Mouse (Mus musculus): Measurements from ENCODE around the gene Macrod2.

Gene Macrod2

DNA sequence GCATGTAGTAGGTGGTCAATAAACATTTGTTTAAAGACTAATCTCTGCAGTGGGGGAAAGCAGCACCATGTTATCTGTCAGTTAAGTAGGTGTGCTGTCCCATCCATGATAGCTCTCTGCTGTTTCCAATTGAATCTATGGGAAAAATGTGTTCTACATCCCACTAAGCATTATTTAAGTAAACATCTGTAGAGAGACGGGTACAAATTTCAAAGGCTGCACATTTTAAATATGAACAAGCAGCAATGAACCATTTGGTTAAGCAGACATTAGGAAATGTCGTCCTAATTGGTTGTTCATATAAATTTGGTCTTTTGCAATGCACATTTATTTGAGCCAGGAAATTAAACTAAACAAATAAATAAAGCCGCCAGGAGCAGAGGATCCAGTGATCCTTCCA, 1277.7 kb downstream of the Macrod2 start:
- DNase-seq (ENCODE audit: low spot score in 2 of 2): no peak

DNA sequence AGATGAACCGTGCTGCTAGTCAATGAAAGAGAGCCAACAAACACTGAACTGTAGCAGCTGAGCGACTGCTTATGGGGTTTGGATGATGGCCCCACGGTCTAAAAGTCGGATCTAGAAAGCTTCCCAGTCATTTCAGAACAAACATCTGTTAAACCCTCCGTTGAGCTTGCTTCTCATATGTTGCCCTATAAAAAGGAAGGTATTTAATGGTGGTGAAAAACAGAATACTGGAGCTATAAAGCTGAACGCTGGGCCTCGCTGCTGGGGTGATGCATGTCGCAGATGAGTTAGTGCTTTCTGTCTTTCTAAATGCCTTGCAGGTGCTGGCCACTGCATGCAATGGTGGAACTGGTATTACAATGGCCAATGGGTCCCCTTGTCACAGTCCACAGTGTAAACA, 1278.3 kb downstream of the Macrod2 start:
- no peak for DNase-seq (ENCODE audit: low spot score in 2 of 2)

DNA sequence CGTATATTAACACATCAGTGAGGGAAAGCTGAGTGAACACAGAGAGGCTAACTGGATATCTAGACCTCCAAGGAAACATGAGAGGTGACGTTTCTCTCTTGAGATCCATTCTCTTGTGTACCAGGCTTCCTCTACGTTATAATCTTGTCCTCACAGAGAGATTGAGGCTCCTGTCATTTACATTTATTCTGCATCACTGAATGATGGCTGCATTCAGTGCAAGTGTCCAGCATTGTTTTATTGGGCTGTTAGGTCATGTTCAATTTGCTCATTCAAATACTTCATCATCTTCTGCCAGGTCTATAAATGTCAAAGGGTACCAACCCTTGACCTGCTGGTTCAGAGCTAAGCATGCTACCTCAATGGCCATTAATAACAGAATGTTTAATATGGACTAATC, 1302.4 kb downstream of the Macrod2 start:
- DNase-seq (ENCODE audit: low spot score in 2 of 2): no peak

DNA sequence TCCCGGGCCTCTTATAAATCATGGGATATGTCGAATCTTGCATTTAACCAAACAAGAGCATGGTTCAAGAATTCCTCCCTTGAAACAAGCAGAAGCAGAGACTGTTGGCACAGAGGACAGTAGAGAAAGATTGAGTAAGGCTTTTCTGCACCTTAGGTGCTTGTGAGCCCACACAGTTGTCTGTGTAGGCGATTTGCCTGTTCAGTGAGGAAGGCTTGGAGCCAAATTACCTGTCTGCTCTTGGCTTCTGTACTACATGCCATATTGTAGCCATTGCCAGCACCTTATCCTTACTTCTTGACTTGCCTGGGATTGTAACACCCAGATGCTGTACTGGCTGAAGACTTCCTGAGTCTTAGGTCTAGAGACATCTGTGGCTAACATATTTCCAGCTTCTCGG, 1303.2 kb downstream of the Macrod2 start:
- DNase-seq (ENCODE audit: low spot score in 2 of 2): no peak

DNA sequence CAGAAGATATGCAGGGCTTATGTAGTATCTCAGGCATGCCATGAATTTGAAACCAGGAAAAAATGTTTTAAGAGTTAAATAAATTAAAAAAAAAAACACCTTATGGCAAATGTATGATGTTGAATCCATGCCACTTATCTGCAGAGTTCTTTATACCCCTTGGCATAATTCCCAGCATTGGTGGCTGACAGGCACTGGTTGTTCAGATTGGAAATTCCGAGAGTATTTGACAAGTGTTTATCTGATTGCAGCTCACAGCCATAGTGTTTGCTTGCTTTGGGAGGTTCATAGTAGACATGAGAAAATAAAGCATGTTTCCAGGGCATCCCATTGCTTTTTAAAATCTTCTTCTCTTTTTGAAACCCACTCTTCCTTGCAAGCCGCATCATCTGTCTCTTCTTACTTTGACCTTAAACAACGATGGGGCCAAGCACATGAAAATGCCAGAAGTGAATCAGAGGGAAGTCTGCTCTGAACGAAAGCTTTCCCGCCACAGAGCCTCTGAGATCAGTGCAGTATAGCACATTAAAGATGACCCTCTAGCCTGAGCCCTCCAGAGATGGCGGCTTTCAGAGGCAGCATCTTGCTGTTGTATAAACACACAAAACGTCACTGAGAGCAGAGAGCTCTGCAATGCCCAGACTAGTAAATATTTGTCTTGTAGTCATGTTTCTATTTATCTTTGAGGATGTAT, 1305.8 kb downstream of the Macrod2 start:
- DNase-seq (ENCODE audit: low spot score in 2 of 2): no peak

DNA sequence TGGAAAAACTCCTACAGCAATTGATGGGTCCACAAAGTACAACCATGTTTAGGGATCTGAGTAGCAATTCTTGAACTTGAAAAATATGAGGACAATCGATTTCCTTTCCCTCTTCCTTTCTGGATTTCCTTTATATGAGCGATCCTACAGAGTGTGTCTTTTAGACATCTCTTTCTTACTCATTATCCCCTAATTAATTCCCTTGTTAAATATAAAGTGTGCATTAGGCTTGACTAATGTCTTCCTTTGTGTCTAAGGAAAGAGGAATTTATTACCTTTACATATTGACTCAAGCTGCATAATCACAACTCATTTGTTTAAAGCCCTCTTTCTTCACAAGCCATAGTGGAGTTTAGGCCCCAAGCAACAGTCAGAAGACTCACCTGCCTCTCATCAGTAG, 1316.7 kb downstream of the Macrod2 start:
- DNase-seq (ENCODE audit: low spot score in 2 of 2): no peak

DNA sequence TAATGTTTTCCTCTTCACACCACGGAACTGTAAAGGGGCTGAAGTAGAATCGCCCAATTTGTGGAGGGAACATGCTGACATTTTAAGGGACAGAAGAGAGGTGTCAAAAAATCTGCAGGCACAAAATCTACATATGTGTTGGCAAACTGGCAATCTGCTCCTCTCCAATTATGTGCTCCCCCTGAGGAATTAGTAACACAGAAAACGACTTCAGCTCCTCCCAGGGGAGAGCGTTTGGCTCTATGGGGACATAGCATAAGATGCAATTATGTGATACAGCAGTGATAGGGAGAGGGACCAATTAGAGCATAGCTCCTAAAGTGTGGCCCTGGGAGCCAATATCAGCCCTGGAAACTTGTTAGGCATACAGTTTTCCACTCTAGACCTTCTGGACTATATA, 1317.2 kb downstream of the Macrod2 start:
- no peak for DNase-seq (ENCODE audit: low spot score in 2 of 2)

DNA sequence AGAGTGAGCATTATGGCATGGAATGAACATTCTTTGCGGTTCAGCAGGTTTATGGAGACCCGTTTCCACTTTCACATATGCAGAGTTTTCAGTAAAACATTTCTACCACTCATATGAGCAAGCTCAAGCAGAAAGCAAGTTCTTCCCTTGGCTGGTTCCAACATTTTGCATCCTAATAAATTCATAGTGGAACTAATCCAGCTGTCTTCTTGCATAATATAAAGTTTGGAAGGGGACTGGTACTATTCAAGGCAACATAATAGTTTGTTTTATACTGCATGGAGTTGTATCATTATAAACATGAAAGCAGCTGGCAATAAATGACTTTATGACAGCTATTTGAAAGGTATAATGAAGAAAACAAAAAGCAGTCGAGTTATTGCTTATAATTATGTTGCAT, 1320.0 kb downstream of the Macrod2 start:
- DNase-seq (ENCODE audit: low spot score in 2 of 2): no peak

DNA sequence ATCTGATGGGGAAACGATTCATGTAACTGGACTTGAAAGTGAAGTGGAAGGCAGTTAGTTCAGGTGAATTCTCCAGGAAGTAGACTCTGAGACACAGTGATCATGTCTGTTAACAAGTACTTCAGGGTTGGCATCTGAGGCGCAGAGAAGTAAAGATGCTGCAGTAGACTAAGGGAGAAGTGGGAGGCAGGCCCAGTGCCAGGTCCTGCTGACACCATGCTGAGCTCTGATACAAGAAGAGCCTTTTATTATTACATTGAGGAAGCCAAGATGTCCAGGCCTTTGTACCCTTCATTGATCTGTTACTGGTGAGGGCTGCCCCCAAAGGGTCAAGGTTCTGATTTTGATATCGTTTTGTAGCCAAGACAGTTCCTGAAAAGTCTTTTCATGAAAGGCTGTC, 1327.4 kb downstream of the Macrod2 start:
- no peak for DNase-seq (ENCODE audit: low spot score in 2 of 2)

DNA sequence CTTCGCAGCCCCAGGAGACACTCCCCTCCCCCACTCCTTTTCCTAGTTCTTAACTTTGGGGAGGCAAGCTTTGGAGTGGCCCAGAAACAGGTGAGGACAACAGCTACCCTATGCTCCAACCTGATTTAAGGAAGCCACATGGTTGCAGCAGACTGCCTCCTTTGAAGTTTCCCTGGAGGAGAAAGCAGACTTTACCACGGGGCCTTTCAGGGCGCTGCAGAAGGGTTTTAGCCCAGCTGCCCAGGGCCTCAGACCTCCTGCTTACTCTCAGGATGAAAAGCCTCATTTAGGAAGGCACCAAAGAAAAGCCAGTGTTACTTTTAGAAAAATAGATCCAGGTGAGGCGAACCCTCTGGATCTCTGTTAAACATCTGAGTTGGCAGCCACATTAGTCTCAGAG, 1333.9 kb downstream of the Macrod2 start:
- no peak for DNase-seq (ENCODE audit: low spot score in 2 of 2)

DNA sequence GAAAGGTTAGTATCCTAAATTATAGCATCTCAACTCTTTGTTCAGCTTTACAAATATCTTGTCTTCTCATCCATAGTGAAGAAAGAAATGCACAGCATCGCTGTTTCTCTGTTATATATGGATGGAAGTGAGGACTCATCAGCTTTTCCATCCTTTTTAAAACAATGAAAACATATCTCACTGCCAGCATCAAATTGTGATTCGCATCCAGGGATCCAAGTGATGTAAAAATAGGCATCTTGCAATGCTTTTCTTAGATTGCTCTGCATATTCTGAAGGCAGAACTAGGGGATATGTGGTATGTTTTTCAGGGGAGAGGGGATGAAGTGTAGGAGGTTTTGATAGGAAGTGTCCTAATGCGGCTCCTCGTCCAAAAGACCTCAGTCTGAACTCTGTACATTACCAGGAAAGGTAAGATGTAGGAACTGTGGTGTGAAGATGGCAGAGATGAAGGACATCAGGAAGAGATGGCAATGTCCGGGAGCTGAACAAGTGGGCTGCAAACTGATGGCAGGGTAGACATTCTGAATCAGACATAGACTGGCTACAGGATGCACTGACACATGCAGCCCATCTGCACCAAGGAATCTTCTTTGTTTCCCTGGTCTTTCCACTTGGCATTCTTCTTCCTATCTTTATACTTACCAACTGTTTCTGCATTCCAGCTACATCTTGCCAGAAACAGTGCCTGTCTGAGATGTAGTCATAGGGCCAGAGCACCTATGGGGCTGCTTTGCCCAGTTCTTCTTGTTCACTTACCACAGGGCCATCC, 1341.8 kb downstream of the Macrod2 start:
- DNase-seq (ENCODE audit: low spot score in 2 of 2): no peak

DNA sequence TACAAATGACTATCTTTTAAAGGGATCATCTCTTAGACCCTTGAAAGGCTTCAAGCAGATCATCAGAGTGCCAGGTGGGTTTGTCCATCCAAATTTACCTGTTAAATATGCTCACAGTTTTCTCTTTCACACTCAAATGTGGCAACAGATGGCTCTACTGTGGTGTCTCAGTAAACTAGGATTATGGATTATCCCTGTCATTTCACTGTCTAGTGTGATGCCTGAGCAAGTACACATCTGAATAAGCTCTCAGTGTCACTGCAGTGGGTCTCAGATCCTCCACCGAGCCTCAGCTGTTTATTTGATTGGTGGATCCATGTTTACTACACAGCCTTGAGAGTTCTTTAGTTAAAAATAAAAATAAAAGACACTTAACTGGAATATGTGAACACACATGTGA, 1343.6 kb downstream of the Macrod2 start:
- no peak for DNase-seq (ENCODE audit: low spot score in 2 of 2)

DNA sequence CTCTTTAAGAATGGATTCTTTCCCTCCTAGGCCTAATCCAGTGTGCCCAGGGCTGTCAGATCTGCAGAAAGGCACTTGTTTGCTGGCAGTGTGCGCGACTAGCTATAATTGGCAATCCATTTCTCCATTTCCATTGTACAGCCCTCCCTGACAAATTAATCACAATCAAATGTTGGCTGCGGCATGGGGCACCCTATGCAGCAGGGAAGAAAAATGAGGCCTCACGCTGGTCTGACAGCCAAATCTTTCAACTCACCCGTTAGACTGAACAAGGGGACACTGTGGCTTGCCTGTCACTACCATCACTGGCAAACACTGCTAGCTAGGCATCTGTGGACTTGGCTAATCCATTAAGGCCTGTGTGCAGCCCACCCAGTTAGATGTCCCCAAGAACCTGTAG, 1345.2 kb downstream of the Macrod2 start:
- no peak for DNase-seq (ENCODE audit: low spot score in 2 of 2)

DNA sequence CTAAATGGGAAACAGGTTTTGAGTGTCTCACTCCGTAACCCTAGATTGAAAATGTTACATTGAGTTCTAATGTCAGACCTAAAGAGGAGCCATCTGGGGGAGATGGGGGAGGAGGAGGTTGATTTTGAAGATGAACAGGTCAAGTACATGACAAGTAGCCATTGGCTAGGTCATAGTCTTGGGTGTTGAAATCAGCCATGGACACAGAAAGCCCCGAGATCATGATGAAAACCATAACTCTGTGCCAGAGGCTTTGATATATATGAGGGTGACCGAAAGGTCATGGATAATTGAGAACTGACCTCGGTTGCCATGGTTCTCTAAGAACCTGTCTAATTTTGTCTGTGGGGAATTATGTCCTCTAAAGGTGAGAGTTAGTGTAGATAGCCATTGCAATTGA, 1405.1 kb downstream of the Macrod2 start:
- no peak for DNase-seq (ENCODE audit: low spot score in 2 of 2)

DNA sequence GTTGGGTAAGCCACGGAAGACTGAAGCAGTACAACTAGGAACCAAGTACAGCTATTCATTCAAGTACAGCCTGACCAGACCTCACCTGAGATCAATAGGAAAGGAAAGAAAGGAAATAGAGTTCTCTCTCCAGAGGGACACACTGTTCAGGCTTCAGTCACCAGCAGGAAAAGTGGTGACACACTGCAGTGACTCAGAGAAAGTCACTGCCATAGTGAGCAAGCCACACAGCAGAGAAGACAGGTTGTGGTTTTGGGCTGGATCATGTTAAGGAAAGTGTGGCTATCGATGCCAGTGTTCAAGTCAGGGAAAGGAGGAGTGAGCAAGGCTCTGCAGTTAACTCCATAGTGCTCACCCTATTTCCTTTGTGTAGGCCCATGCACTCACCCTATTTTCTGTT, 1405.8 kb downstream of the Macrod2 start:
- DNase-seq (ENCODE audit: low spot score in 2 of 2): no peak

DNA sequence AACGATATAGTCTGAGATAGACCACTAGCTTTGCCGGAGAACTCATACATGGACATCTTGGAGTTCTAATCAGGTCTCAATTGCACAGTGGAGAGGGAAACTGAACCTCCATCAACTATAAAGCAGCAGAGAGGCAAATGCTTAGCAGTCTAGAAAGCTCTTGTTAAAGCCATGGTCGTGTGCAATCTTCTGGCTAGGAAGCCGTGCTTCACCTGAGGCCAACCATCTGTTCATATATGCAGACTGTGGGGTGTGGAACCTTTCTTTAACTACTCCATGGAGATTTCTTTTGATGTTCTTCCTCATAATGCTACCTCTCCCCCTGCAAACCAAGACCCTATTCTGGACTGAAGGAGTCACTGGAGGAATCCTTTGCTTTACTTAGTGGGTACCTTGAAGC, 1421.2 kb downstream of the Macrod2 start:
- DNase-seq (ENCODE audit: low spot score in 2 of 2): no peak

DNA sequence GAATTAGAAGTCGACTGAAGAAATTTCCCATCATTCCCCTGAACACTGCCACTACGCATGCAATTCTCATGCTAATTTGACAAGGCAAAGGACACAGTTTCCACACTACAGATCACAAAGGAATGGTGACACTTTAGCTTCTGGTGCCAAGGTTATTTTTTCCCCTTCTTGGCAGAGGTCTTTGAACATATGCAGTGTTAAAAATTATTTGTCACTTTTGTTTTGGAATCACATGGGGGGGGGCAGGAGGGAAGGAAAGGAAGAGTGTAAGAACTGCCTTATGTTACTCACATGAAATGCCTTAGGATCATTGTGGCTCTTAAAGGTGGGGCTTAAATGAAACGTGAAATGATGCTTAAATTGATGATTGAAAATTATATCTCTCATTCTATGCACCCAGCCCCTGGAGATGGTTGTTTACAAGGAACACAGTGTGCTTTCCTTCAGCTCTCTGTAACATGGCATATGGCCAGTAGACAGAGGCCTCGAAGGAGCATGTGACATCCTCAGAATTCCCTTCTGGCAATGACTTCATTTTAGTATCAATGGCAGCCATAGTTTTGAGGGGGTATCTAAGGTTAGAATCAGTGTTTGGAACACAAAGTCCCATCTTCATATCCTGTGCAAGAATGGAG, 1422.6 kb downstream of the Macrod2 start:
- DNase-seq (ENCODE audit: low spot score in 2 of 2): no peak

DNA sequence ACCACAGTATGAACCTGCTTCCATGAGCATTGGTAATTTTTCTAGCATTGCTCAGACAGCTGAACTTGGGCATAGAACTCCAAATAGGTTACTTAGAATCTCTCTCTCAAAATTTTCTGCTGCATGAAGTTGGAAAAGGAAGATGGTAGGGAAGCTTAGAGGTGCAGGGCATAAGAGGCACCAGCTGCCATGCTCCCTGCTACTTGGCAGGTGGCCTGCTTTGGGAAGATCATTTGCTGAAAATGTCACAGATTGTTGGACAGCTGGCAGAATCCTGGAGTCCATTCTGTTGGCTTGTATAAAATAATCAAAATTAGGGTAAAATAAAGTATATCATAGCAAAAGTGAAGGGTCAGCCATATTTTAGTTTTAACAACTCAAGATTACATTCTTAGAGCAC, 1425.7 kb downstream of the Macrod2 start:
- no peak for DNase-seq (ENCODE audit: low spot score in 2 of 2)

DNA sequence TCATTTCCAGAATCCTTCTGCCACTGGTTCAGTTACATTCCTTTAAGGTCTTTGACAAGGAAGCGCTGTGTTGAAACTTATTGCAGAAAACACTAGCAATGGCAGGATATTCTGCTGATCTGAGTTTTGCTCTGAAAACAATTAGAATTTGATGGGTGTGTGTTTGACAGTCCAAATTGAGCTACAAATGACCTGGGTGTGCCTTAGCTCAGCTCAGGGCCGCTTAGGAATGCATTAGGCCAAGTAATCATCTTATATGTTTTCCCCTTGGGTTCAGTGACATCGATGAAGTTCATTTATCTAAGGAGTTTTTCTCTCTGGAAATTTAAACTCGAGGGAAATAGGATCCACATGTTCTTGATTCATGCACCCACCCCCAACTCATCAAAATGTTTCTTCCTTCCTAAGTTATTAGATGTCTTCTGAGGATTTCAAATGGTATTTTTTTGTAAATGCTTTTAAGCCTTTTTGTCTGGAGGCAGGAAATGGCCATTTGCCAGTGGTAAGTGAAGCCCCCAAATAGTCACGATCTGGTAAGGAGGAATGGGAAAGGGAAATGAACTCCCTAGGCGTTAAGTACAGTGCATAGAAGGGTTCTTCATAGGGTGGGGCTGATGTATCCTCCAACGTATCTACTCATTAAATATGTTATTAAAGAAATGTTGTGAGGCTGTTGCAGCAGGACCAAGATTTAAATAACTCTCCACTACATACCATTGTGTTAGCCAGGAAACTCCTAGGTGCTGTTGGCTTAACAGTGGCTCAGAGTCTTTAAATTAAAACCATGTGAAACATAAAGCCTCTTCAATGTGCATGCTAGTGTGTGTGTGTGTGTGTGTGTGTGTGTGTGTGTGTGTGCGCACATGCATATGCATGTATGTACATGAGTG, 1430.7 kb downstream of the Macrod2 start:
- no peak for DNase-seq (ENCODE audit: low spot score in 2 of 2)

DNA sequence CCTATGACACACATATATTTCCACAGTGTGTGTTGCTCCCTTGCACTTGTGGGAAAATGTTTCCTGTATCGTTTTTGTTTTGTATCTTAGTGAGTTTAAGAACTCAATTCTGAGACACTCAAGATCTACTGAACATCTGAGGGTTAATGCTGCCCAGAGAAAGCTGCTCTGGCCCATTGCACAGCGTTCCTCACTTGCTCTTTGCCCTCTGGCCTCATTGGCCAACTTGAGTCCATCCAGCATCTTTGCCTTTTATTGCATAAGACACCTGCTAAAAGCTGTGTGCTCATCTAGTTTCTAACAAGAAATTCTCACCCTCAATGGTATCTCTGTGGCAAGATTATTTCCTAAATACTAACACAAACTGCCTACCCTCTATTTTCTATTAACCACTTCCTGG, 1435.4 kb downstream of the Macrod2 start:
- no peak for DNase-seq (ENCODE audit: low spot score in 2 of 2)

DNA sequence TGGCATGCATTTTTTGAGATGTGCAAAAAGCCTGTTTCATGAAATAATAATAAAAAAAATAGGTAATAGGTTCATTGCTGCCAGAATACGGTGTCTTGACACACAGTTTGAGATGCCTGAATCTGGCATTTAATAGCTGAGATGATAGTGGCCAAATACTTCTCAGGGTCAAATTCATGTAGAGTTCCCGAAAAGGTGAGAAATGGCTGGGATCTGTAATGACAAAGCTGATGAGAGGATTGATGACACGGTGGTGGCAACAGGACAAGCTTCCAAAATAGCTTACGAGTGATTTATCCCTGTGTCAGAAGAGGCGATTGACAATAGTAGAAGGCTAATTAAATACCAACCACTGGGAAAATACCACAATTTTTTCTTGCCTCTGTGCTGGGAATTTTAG, 1436.4 kb downstream of the Macrod2 start:
- no peak for DNase-seq (ENCODE audit: low spot score in 2 of 2)

DNA sequence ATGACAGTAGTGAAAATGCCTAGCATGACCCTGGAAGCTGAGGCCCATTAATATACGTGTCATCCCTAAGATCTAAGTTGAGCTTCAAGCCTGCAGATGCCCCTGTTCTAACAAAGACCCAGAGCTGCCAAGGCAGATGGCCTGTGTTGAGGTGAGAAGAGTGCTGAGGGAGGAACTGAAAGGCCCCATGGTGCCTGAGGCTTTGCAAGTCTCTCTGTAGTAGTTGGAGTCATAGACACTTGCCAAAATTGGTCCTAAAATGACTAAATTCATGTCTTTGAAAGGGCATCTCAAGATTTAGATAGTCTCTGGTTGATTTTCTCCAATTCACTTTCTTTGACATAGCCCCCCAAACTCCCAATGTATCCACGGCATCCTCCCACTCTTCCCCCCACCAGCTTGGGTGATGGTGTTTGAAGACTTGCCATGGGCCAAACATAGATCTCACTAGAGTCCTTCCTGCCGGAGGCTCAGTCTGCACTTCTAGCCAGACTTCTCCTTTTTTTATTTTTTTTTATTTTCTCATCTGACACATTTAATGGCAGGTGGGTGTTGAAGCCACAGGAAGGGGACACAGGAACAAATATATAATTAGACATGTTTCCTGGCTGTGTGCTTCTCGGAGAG, 1439.2 kb downstream of the Macrod2 start:
- no peak for DNase-seq (ENCODE audit: low spot score in 2 of 2)

Data from frontal cortex, postnatal 14 days (tissue).